Mouse (Mus musculus): ENCODE measurements around the gene Iqcf4. TPM values are rescaled to one million over a fixed set of nuclear protein-coding genes. Genes with fewer than 3 reads are reported as not detected.
A peak's percentile ranks its signal among the peaks of the same experiment; 100 is the strongest.

Iqcf4 gene
- polyA plus RNA-seq, 1 experiment from 2014 or later: not detected

- H3K27me3 ChIP-seq (replicated peaks; ENCODE audit: control insufficient read depth, insufficient read depth, low read length): no peaks in the 10 kb centered on the region
- 88% methylated on average over 5 of the region's 5 CpGs for WGBS
- H3K4me2 ChIP-seq (ENCODE audit: low read depth, low read length): no peak overlapping the region
- no peak overlapping the region for H3K27ac ChIP-seq (ENCODE audit: low read length)
- ATAC-seq: no peak
- H3K9ac ChIP-seq (ENCODE audit: low read depth, low read length): no peak overlapping the region
- no peak overlapping the region for H3K4me3 ChIP-seq (ENCODE audit: low read length)
- no peaks in the 10 kb centered on the region for H3K4me1 ChIP-seq (ENCODE audit: control insufficient read depth, insufficient read depth, low read length)
- H3K9me3 ChIP-seq (ENCODE audit: control insufficient read depth, low read length): no peaks in the 10 kb centered on the region
- H3K36me3 ChIP-seq (ENCODE audit: control insufficient read depth, insufficient read depth, low read length): no peaks in the 10 kb centered on the region
These were observed 21.4 kb upstream of the Iqcf4 start for GRCm38 (mm10) chr9:106592158-106592557.

- H3K9ac ChIP-seq (ENCODE audit: low read depth, low read length): no peak overlapping the region
- no peaks in the 10 kb centered on the region for H3K36me3 ChIP-seq (ENCODE audit: control insufficient read depth, insufficient read depth, low read length)
- no peak for ATAC-seq
- H3K4me1 ChIP-seq (ENCODE audit: control insufficient read depth, insufficient read depth, low read length): no peaks in the 10 kb centered on the region
- H3K27ac ChIP-seq (ENCODE audit: low read length): no peak overlapping the region
- H3K4me3 ChIP-seq (ENCODE audit: low read length): no peak overlapping the region
- H3K9me3 ChIP-seq (ENCODE audit: control insufficient read depth, low read length): no peaks in the 10 kb centered on the region
- H3K27me3 ChIP-seq (replicated peaks; ENCODE audit: control insufficient read depth, insufficient read depth, low read length): no peaks in the 10 kb centered on the region
- WGBS: 60% methylated on average over 1 of the region's 1 CpGs
- no peak overlapping the region for H3K4me2 ChIP-seq (ENCODE audit: low read depth, low read length)
These were observed 11.8 kb upstream of the Iqcf4 start for GRCm38 (mm10) chr9:106582552-106582951.

- no peaks in the 10 kb centered on the region for H3K4me1 ChIP-seq (ENCODE audit: control insufficient read depth, insufficient read depth, low read length)
- no peak for ATAC-seq
- no peaks in the 10 kb centered on the region for H3K9me3 ChIP-seq (ENCODE audit: control insufficient read depth, low read length)
- H3K36me3 ChIP-seq (ENCODE audit: control insufficient read depth, insufficient read depth, low read length): no peaks in the 10 kb centered on the region
- no peaks in the 10 kb centered on the region for H3K27me3 ChIP-seq (replicated peaks; ENCODE audit: control insufficient read depth, insufficient read depth, low read length)
- H3K4me3 ChIP-seq (ENCODE audit: low read length): no peak overlapping the region
- H3K4me2 ChIP-seq (ENCODE audit: low read depth, low read length): no peak overlapping the region
- H3K27ac ChIP-seq (ENCODE audit: low read length): no peak overlapping the region
- no peak overlapping the region for H3K9ac ChIP-seq (ENCODE audit: low read depth, low read length)
- 83% methylated on average over 7 of the region's 7 CpGs for WGBS
These were observed 9.2 kb upstream of the Iqcf4 start for GRCm38 (mm10) chr9:106580016-106580415.

GRCm38 (mm10) chr9:106576112-106576511 lies 5.3 kb upstream of the Iqcf4 start:
- no peak overlapping the region for H3K27ac ChIP-seq (ENCODE audit: low read length)
- H3K4me1 ChIP-seq (ENCODE audit: control insufficient read depth, insufficient read depth, low read length): no peaks in the 10 kb centered on the region
- no peaks in the 10 kb centered on the region for H3K27me3 ChIP-seq (replicated peaks; ENCODE audit: control insufficient read depth, insufficient read depth, low read length)
- H3K36me3 ChIP-seq (ENCODE audit: control insufficient read depth, insufficient read depth, low read length): no peaks in the 10 kb centered on the region
- 75% methylated on average over 2 of the region's 2 CpGs for WGBS
- H3K9me3 ChIP-seq (ENCODE audit: control insufficient read depth, low read length): no peaks in the 10 kb centered on the region
- no peak overlapping the region for H3K4me3 ChIP-seq (ENCODE audit: low read length)
- no peak overlapping the region for H3K4me2 ChIP-seq (ENCODE audit: low read depth, low read length)
- no peak overlapping the region for H3K9ac ChIP-seq (ENCODE audit: low read depth, low read length)
- no peak for ATAC-seq

- WGBS: 89% methylated on average over 5 of the region's 5 CpGs
- ATAC-seq: no peak
- Histone ChIP-seq H3K9ac (ENCODE audit: low read depth, low read length) (no peak overlapping the region), H3K27me3 (replicated peaks; ENCODE audit: control insufficient read depth, insufficient read depth, low read length) (no peaks in the 10 kb centered on the region), H3K27ac (ENCODE audit: low read length) (no peak overlapping the region), H3K4me2 (ENCODE audit: low read depth, low read length) (no peak overlapping the region), H3K9me3 (ENCODE audit: control insufficient read depth, low read length) (no peaks in the 10 kb centered on the region), H3K36me3 (ENCODE audit: control insufficient read depth, insufficient read depth, low read length) (no peaks in the 10 kb centered on the region), H3K4me1 (ENCODE audit: control insufficient read depth, insufficient read depth, low read length) (no peaks in the 10 kb centered on the region), H3K4me3 (ENCODE audit: low read length) (no peak overlapping the region)
These were observed 2.6 kb upstream of the Iqcf4 start for GRCm38 (mm10) chr9:106573366-106573765.

GRCm38 (mm10) chr9:106572186-106572585 lies 1.4 kb upstream of the Iqcf4 start:
- Histone ChIP-seq H3K4me1 (ENCODE audit: control insufficient read depth, insufficient read depth, low read length) (no peaks in the 10 kb centered on the region), H3K27ac (ENCODE audit: low read length) (no peak overlapping the region), H3K9ac (ENCODE audit: low read depth, low read length) (no peak overlapping the region), H3K9me3 (ENCODE audit: control insufficient read depth, low read length) (no peaks in the 10 kb centered on the region), H3K36me3 (ENCODE audit: control insufficient read depth, insufficient read depth, low read length) (no peaks in the 10 kb centered on the region), H3K4me2 (ENCODE audit: low read depth, low read length) (no peak overlapping the region), H3K4me3 (ENCODE audit: low read length) (no peak overlapping the region), H3K27me3 (replicated peaks; ENCODE audit: control insufficient read depth, insufficient read depth, low read length) (no peaks in the 10 kb centered on the region)
- 68% methylated on average over 2 of the region's 2 CpGs for WGBS
- ATAC-seq: no peak

GRCm38 (mm10) chr9:106566437-106566836 lies 4.4 kb downstream of the Iqcf4 start:
- no peaks in the 10 kb centered on the region for H3K9me3 ChIP-seq (ENCODE audit: control insufficient read depth, low read length)
- no peaks in the 10 kb centered on the region for H3K4me1 ChIP-seq (ENCODE audit: control insufficient read depth, insufficient read depth, low read length)
- H3K27ac ChIP-seq (ENCODE audit: low read length): no peak overlapping the region
- no peaks in the 10 kb centered on the region for H3K36me3 ChIP-seq (ENCODE audit: control insufficient read depth, insufficient read depth, low read length)
- H3K4me2 ChIP-seq (ENCODE audit: low read depth, low read length): no peak overlapping the region
- WGBS: 46% methylated on average over 11 of the region's 11 CpGs
- H3K9ac ChIP-seq (ENCODE audit: low read depth, low read length): no peak overlapping the region
- H3K27me3 ChIP-seq (replicated peaks; ENCODE audit: control insufficient read depth, insufficient read depth, low read length): no peaks in the 10 kb centered on the region
- no peak overlapping the region for H3K4me3 ChIP-seq (ENCODE audit: low read length)
- peak; percentile 76; the same call in 1 of the 2 replicates for ATAC-seq

GRCm38 (mm10) chr9:106564025-106564424 lies 6.8 kb downstream of the Iqcf4 start:
- H3K4me3 ChIP-seq (ENCODE audit: low read length): no peak overlapping the region
- no peak overlapping the region for H3K27ac ChIP-seq (ENCODE audit: low read length)
- H3K9ac ChIP-seq (ENCODE audit: low read depth, low read length): no peak overlapping the region
- H3K36me3 ChIP-seq (ENCODE audit: control insufficient read depth, insufficient read depth, low read length): no peaks in the 10 kb centered on the region
- WGBS: 80% methylated on average over 8 of the region's 8 CpGs
- H3K9me3 ChIP-seq (ENCODE audit: control insufficient read depth, low read length): no peaks in the 10 kb centered on the region
- H3K27me3 ChIP-seq (replicated peaks; ENCODE audit: control insufficient read depth, insufficient read depth, low read length): no peaks in the 10 kb centered on the region
- H3K4me2 ChIP-seq (ENCODE audit: low read depth, low read length): no peak overlapping the region
- ATAC-seq: no peak
- H3K4me1 ChIP-seq (ENCODE audit: control insufficient read depth, insufficient read depth, low read length): no peaks in the 10 kb centered on the region

GRCm38 (mm10) chr9:106562291-106562690 lies 8.5 kb downstream of the Iqcf4 start:
- Histone ChIP-seq H3K27me3 (replicated peaks; ENCODE audit: control insufficient read depth, insufficient read depth, low read length) (no peaks in the 10 kb centered on the region), H3K4me1 (ENCODE audit: control insufficient read depth, insufficient read depth, low read length) (no peaks in the 10 kb centered on the region), H3K27ac (ENCODE audit: low read length) (no peak overlapping the region), H3K4me3 (ENCODE audit: low read length) (no peak overlapping the region), H3K9ac (ENCODE audit: low read depth, low read length) (no peak overlapping the region), H3K36me3 (ENCODE audit: control insufficient read depth, insufficient read depth, low read length) (no peaks in the 10 kb centered on the region), H3K9me3 (ENCODE audit: control insufficient read depth, low read length) (no peaks in the 10 kb centered on the region), H3K4me2 (ENCODE audit: low read depth, low read length) (no peak overlapping the region)
- no peak for ATAC-seq
- WGBS: 89% methylated on average over 11 of the region's 11 CpGs

GRCm38 (mm10) chr9:106561531-106561930 lies 9.3 kb downstream of the Iqcf4 start, which contains the start of gene Iqcf3:
Gene Iqcf3, minus strand, starts transcription at chr9:106561631.
- 86% methylated on average over 5 of the region's 5 CpGs for WGBS

More at GRCm38 (mm10) chr9:106561531-106561930, 9.3 kb downstream of the Iqcf4 start, which contains the start of gene Iqcf3:
- no peak within 1 kb of the TSS for H3K27ac ChIP-seq (ENCODE audit: low read length)
- no peaks in the 10 kb centered on the region for H3K9me3 ChIP-seq (ENCODE audit: control insufficient read depth, low read length)
- H3K4me2 ChIP-seq (ENCODE audit: low read depth, low read length): no peak within 1 kb of the TSS
- no peaks in the 10 kb centered on the region for H3K36me3 ChIP-seq (ENCODE audit: control insufficient read depth, insufficient read depth, low read length)
- no peaks in the 10 kb centered on the region for H3K27me3 ChIP-seq (replicated peaks; ENCODE audit: control insufficient read depth, insufficient read depth, low read length)
- H3K9ac ChIP-seq (ENCODE audit: low read depth, low read length): no peak within 1 kb of the TSS
- H3K4me3 ChIP-seq (ENCODE audit: low read length): no peak within 1 kb of the TSS
- ATAC-seq: no peak
- H3K4me1 ChIP-seq (ENCODE audit: control insufficient read depth, insufficient read depth, low read length): no peaks in the 10 kb centered on the region
